Mouse (Mus musculus) hindbrain, embryonic 16.5 days (tissue): Measurements from ENCODE around the gene Gls. TPM values are rescaled to one million over a fixed set of nuclear protein-coding genes. Genes with fewer than 3 reads are reported as not detected.

Source experiments
- ATAC-seq: fragments of 200-750 bp; cut with Nextera tagmentation; 2 replicates; pipeline ENCODE4 v1.8.0; 2017; ENCODE audit warnings: moderate TSS enrichment, moderate library complexity
- H3K27ac ChIP-seq: fragments of 300-500 bp; sonication (generic); 2 replicates; pipeline ENCODE4 v1.5.1; 2014; ENCODE audit warnings: low read depth, mild to moderate bottlenecking, control low read depth, low read length, moderate library complexity
- H3K27me3 ChIP-seq: fragments of 300-500 bp; sonication (generic); replicated peaks from 2 replicates; pipeline ENCODE4 v1.6.1; 2014; ENCODE audit warnings: low read length; ENCODE audit not compliant: control insufficient read depth, insufficient read depth
- H3K36me3 ChIP-seq: fragments of 300-500 bp; sonication (generic); 2 replicates; pipeline ENCODE4 v1.6.1; 2014; ENCODE audit warnings: mild to moderate bottlenecking, low read length, moderate library complexity, mixed read lengths; ENCODE audit not compliant: control insufficient read depth, insufficient read depth
- H3K4me1 ChIP-seq: fragments of 300-500 bp; sonication (generic); 2 replicates; pipeline ENCODE4 v1.6.1; 2014; ENCODE audit warnings: low read depth, low read length; ENCODE audit not compliant: control insufficient read depth, insufficient read depth
- H3K4me2 ChIP-seq: fragments of 300-500 bp; sonication (generic); 2 replicates; pipeline ENCODE4 v1.6.1; 2014; ENCODE audit warnings: mild to moderate bottlenecking, low read length, control low read depth, moderate library complexity
- H3K4me3 ChIP-seq: fragments of 300-500 bp; sonication (generic); 2 replicates; pipeline ENCODE4 v1.5.1; 2014; ENCODE audit warnings: mild to moderate bottlenecking, low read length, control low read depth, moderate library complexity
- H3K9ac ChIP-seq: fragments of 300-500 bp; sonication (generic); 2 replicates; pipeline ENCODE4 v1.6.1; 2014; ENCODE audit warnings: low read depth, mild to moderate bottlenecking, control low read depth, low read length, moderate library complexity
- H3K9me3 ChIP-seq: fragments of 300-500 bp; sonication (generic); 2 replicates; pipeline ENCODE4 v1.6.1; 2014; ENCODE audit warnings: mild to moderate bottlenecking, low read length, moderate library complexity; ENCODE audit not compliant: control insufficient read depth
- WGBS: fragments of 180-500 bp; shearing (Covaris S2); extraction: QIAGEN DNeasy Blood & Tissue Kit; methylation state at CpG from one replicate; pipeline ENCODE4 v1.1.7; 2014; 5-methylcytosine and 5-hydroxymethylcytosine counted together
- polyA plus RNA-seq: library from polyadenylated mRNA; unstranded; fragments of >200 nt; fragmentation: Nextera tagmentation; extraction: Ambion mirVana; gene quantifications from 2 replicates; pipeline ENCODE4 v1.2.1, GENCODE M21; 2015

The Gls gene
- polyA plus RNA-seq, result 27.0 and 28.2 TPM in 2 replicates

GRCm38 (mm10) chr1:52233143-52233713 is at the start of gene Gls:
Gls (minus strand) TSS chr1:52233232.
- H3K27ac ChIP-seq, result peak within 1 kb of the TSS; percentile 96
- peak within 1 kb of the TSS; percentile 99 for H3K4me3 ChIP-seq
- ATAC-seq, result peak; percentile 99
- WGBS, result under 1% methylated on average over 37 of the region's 46 CpGs
- peak within 1 kb of the TSS; percentile 99 for H3K9ac ChIP-seq
- H3K9me3 ChIP-seq, result no peaks in the 10 kb centered on the region
- peak within 1 kb of the TSS; percentile 72 for H3K4me2 ChIP-seq
- peaks cover 14% of the 10 kb centered on the region for H3K4me1 ChIP-seq
- no peaks in the 10 kb centered on the region for H3K27me3 ChIP-seq
- no peaks in the 10 kb centered on the region for H3K36me3 ChIP-seq

GRCm38 (mm10) chr1:52279831-52280595 is 47.0 kb upstream of the Gls start:
- H3K27me3 ChIP-seq, result no peaks in the 10 kb centered on the region
- H3K27ac ChIP-seq, result no peak overlapping the region
- H3K9me3 ChIP-seq, result no peaks in the 10 kb centered on the region
- no peaks in the 10 kb centered on the region for H3K4me1 ChIP-seq
- no peak for ATAC-seq
- H3K36me3 ChIP-seq, result no peaks in the 10 kb centered on the region
- H3K9ac ChIP-seq, result no peak overlapping the region
- no peak overlapping the region for H3K4me3 ChIP-seq
- no peak overlapping the region for H3K4me2 ChIP-seq
- 58% methylated on average over 7 of the region's 7 CpGs for WGBS

GRCm38 (mm10) chr1:52279331-52279730 is 46.3 kb upstream of the Gls start:
- Histone ChIP-seq H3K9me3 (no peaks in the 10 kb centered on the region), H3K27me3 (no peaks in the 10 kb centered on the region), H3K36me3 (no peaks in the 10 kb centered on the region), H3K4me2 (no peak overlapping the region), H3K9ac (no peak overlapping the region), H3K4me3 (no peak overlapping the region), H3K4me1 (no peaks in the 10 kb centered on the region), H3K27ac (no peak overlapping the region)
- ATAC-seq, result no peak
- 49% methylated on average over 3 of the region's 3 CpGs for WGBS

GRCm38 (mm10) chr1:52278073-52278472 is 45.0 kb upstream of the Gls start:
- no peak overlapping the region for H3K27ac ChIP-seq
- no peak overlapping the region for H3K4me2 ChIP-seq
- H3K9ac ChIP-seq, result no peak overlapping the region
- ATAC-seq, result no peak
- H3K36me3 ChIP-seq, result no peaks in the 10 kb centered on the region
- no peaks in the 10 kb centered on the region for H3K4me1 ChIP-seq
- no peaks in the 10 kb centered on the region for H3K27me3 ChIP-seq
- H3K9me3 ChIP-seq, result no peaks in the 10 kb centered on the region
- 77% methylated on average over 6 of the region's 6 CpGs for WGBS
- no peak overlapping the region for H3K4me3 ChIP-seq

- no peak for ATAC-seq
- no peak overlapping the region for H3K27ac ChIP-seq
- no peaks in the 10 kb centered on the region for H3K27me3 ChIP-seq
- H3K9me3 ChIP-seq, result no peaks in the 10 kb centered on the region
- no peak overlapping the region for H3K4me3 ChIP-seq
- H3K4me2 ChIP-seq, result no peak overlapping the region
- no peak overlapping the region for H3K9ac ChIP-seq
- WGBS, result 80% methylated on average over 3 of the region's 3 CpGs
- no peaks in the 10 kb centered on the region for H3K36me3 ChIP-seq
- H3K4me1 ChIP-seq, result no peaks in the 10 kb centered on the region
Measured at GRCm38 (mm10) chr1:52274210-52274609, 41.2 kb upstream of the Gls start.

GRCm38 (mm10) chr1:52272018-52272678 is 39.1 kb upstream of the Gls start:
- Histone ChIP-seq H3K9me3 (no peaks in the 10 kb centered on the region), H3K4me2 (no peak overlapping the region), H3K4me3 (no peak overlapping the region), H3K36me3 (no peaks in the 10 kb centered on the region), H3K9ac (no peak overlapping the region), H3K4me1 (no peaks in the 10 kb centered on the region), H3K27ac (no peak overlapping the region), H3K27me3 (no peaks in the 10 kb centered on the region)
- ATAC-seq, result no peak
- 75% methylated on average over 5 of the region's 5 CpGs for WGBS

GRCm38 (mm10) chr1:52270354-52270753 is 37.3 kb upstream of the Gls start:
- ATAC-seq, result no peak
- Histone ChIP-seq H3K36me3 (no peaks in the 10 kb centered on the region), H3K4me1 (no peaks in the 10 kb centered on the region), H3K9ac (no peak overlapping the region), H3K27me3 (no peaks in the 10 kb centered on the region), H3K4me2 (no peak overlapping the region), H3K27ac (no peak overlapping the region), H3K4me3 (no peak overlapping the region), H3K9me3 (no peaks in the 10 kb centered on the region)
- WGBS, result 75% methylated on average over 9 of the region's 9 CpGs

- Histone ChIP-seq H3K4me1 (no peaks in the 10 kb centered on the region), H3K36me3 (no peaks in the 10 kb centered on the region), H3K4me2 (no peak overlapping the region), H3K27ac (no peak overlapping the region), H3K9ac (no peak overlapping the region), H3K4me3 (no peak overlapping the region), H3K27me3 (no peaks in the 10 kb centered on the region), H3K9me3 (no peaks in the 10 kb centered on the region)
- ATAC-seq, result no peak
- 82% methylated on average over 4 of the region's 4 CpGs for WGBS
Measured at GRCm38 (mm10) chr1:52269596-52269995, 36.6 kb upstream of the Gls start.

- no peak overlapping the region for H3K9ac ChIP-seq
Measured at GRCm38 (mm10) chr1:52268006-52268405, 35.0 kb upstream of the Gls start.

More at GRCm38 (mm10) chr1:52268006-52268405, 35.0 kb upstream of the Gls start:
- 94% methylated on average over 6 of the region's 6 CpGs for WGBS
- Histone ChIP-seq H3K4me3 (no peak overlapping the region), H3K9me3 (no peaks in the 10 kb centered on the region), H3K4me2 (no peak overlapping the region), H3K36me3 (no peaks in the 10 kb centered on the region), H3K27me3 (no peaks in the 10 kb centered on the region), H3K27ac (no peak overlapping the region), H3K4me1 (no peaks in the 10 kb centered on the region)
- no peak for ATAC-seq
